Mouse (Mus musculus) heart, postnatal 0 days (tissue): ENCODE measurements at regions not wholly inside any gene's neighbourhood (a gene's known extent, or its start where the extent isn't known, plus 50 kb on each side); places are given as distances from the start of the nearest gene placed in this dataset.
A peak's percentile ranks its signal among the peaks of the same experiment; 100 is the strongest.

ENCODE experiments used
- ATAC-seq: fragments of 200-750 bp; cut with Nextera tagmentation; 2 replicates; pipeline ENCODE4 v1.8.0; 2017; ENCODE audit warnings: low read depth, moderate number of reproducible peaks, moderate library complexity; ENCODE audit not compliant: insufficient read depth
- DNase-seq: peaks from one replicate; pipeline ENCODE4 v3.0.0-alpha.2; 2016; ENCODE audit warnings: low spot score
- H3K27ac ChIP-seq: fragments of 300-500 bp; sonication (generic); 2 replicates; pipeline ENCODE4 v1.5.1; 2014; ENCODE audit warnings: low read depth, mild to moderate bottlenecking
- H3K27me3 ChIP-seq: fragments of 300-500 bp; sonication (generic); 2 replicates; pipeline ENCODE4 v1.6.1; 2014; ENCODE audit warnings: low read length, mixed read lengths; ENCODE audit not compliant: control insufficient read depth, insufficient read depth
- H3K36me3 ChIP-seq: fragments of 300-500 bp; sonication (generic); replicated peaks from 2 replicates; pipeline ENCODE4 v1.6.1; 2014; ENCODE audit warnings: low read length, mixed read lengths; ENCODE audit not compliant: control insufficient read depth, insufficient read depth
- H3K4me1 ChIP-seq: fragments of 300-500 bp; sonication (generic); 2 replicates; pipeline ENCODE4 v1.6.1; 2014; ENCODE audit warnings: antibody characterized with exemption; ENCODE audit not compliant: control insufficient read depth, insufficient read depth
- H3K4me2 ChIP-seq: fragments of 300-500 bp; sonication (generic); 2 replicates; pipeline ENCODE4 v1.6.1; 2014; ENCODE audit warnings: low read depth, mild to moderate bottlenecking, low read length, moderate library complexity
- H3K4me3 ChIP-seq: fragments of 300-500 bp; sonication (generic); 2 replicates; pipeline ENCODE4 v1.5.1; 2014; ENCODE audit warnings: low read depth, low read length
- H3K9ac ChIP-seq: fragments of 300-500 bp; sonication (generic); replicated peaks from 2 replicates; pipeline ENCODE4 v1.6.1; 2014; ENCODE audit warnings: low read depth, low read length, mixed read lengths
- H3K9me3 ChIP-seq: fragments of 300-500 bp; sonication (generic); replicated peaks from 2 replicates; pipeline ENCODE4 v1.6.1; 2016; ENCODE audit warnings: low read length; ENCODE audit not compliant: control insufficient read depth
- CTCF ChIP-seq: IDR thresholded peaks from 2 replicates; pipeline ENCODE4 v1.5.1; 2016; ENCODE audit warnings: antibody characterized with exemption, control low read depth, low read depth
- EP300 ChIP-seq: IDR thresholded peaks from 2 replicates; pipeline ENCODE4 v1.6.1; 2016; ENCODE audit warnings: antibody characterized with exemption, low read depth
- WGBS: fragments of 180-500 bp; shearing (Covaris S2); extraction: QIAGEN DNeasy Blood & Tissue Kit; methylation state at CpG from one replicate; pipeline ENCODE4 v1.1.7; 2014; 5-methylcytosine and 5-hydroxymethylcytosine counted together

DNA sequence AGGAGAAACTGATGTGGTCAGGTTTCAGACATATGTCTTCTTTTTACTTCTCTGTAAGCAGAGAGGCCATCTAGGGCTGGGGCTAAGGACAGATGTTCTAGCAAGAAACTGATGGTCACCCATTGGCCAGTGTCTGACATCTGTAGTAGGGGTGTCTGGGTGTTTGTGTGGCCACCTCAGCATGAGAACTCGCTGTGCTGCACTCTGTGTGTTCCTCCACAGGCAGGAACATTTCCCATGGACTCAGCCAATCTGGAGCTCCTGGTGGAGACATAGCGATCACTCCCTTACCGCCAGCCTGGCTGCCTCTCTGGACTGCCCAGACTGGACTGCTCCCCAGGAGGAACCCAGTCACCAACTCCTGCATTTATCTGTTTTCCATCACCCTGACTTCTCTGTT lies 119.1 kb upstream of the Gdf10 start:
- no peaks in the 10 kb centered on the region for H3K9me3 ChIP-seq
- no peak for ATAC-seq
- DNase-seq: no peak
- H3K4me1 ChIP-seq: peaks cover 13% of the 10 kb centered on the region
- WGBS: 78% methylated on average over 3 of the region's 3 CpGs
- H3K4me3 ChIP-seq: no peak overlapping the region
- TF ChIP-seq CTCF (no peak), EP300 (no peak)
- no peak overlapping the region for H3K4me2 ChIP-seq
- no peaks in the 10 kb centered on the region for H3K27me3 ChIP-seq
- H3K36me3 ChIP-seq: no peaks in the 10 kb centered on the region
- no peak overlapping the region for H3K9ac ChIP-seq
- H3K27ac ChIP-seq: no peak overlapping the region

DNA sequence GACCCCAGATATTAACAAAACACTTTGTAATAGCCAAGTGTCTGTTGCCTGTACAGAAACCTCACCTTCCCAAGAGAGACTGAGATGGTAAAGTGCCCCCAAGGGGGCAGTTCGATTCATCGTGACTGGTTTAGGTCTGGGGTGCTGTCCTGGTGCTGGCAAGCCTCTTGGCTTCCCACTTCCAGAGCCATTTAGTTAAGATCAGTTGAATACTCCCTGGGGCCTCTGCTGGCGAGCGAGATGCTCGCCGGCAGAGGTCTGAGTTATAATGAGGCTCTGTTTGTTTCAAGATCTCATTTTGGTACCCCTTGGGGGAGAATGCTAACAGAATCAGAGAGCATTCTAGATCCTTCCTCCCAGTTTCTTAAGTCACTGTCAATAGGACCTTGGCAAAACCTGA lies 118.7 kb upstream of the Gdf10 start:
- Histone ChIP-seq H3K27ac (no peak overlapping the region), H3K27me3 (no peaks in the 10 kb centered on the region), H3K36me3 (no peaks in the 10 kb centered on the region), H3K9ac (no peak overlapping the region), H3K4me1 (peaks cover 14% of the 10 kb centered on the region), H3K4me3 (no peak overlapping the region), H3K9me3 (no peaks in the 10 kb centered on the region), H3K4me2 (no peak overlapping the region)
- ATAC-seq (no peak), DNase-seq (no peak)
- 57% methylated on average over 6 of the region's 6 CpGs for WGBS
- TF ChIP-seq CTCF: no peak
- TF ChIP-seq EP300: no peak

DNA sequence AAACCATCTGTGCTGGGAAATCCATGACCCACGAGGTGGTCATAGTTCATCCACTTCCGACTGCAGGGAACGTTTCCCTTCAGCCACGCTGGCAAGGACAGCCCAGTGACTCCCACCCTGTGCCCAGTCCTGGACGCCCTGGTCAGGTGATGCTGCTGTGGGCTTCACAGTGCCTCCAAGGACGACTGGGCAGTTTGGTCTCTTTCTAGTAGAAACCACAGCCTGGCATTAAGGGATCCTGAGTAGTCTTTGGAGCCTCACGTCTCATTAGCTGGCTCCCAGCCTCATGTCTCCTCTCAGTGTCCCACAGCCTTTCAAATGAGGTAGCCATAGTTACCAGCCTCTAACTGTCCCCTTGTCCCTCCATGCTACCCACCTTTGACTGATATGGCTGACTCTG lies 116.2 kb upstream of the Gdf10 start:
- peaks cover 14% of the 10 kb centered on the region for H3K4me1 ChIP-seq
- no peak for TF ChIP-seq EP300
- TF ChIP-seq CTCF: no peak
- WGBS: 61% methylated on average over 7 of the region's 7 CpGs
- H3K4me3 ChIP-seq: no peak overlapping the region
- ATAC-seq (no peak), DNase-seq (no peak)
- no peaks in the 10 kb centered on the region for H3K36me3 ChIP-seq
- no peak overlapping the region for H3K27ac ChIP-seq
- H3K9ac ChIP-seq: no peak overlapping the region
- no peaks in the 10 kb centered on the region for H3K9me3 ChIP-seq
- no peak overlapping the region for H3K4me2 ChIP-seq
- H3K27me3 ChIP-seq: no peaks in the 10 kb centered on the region

DNA sequence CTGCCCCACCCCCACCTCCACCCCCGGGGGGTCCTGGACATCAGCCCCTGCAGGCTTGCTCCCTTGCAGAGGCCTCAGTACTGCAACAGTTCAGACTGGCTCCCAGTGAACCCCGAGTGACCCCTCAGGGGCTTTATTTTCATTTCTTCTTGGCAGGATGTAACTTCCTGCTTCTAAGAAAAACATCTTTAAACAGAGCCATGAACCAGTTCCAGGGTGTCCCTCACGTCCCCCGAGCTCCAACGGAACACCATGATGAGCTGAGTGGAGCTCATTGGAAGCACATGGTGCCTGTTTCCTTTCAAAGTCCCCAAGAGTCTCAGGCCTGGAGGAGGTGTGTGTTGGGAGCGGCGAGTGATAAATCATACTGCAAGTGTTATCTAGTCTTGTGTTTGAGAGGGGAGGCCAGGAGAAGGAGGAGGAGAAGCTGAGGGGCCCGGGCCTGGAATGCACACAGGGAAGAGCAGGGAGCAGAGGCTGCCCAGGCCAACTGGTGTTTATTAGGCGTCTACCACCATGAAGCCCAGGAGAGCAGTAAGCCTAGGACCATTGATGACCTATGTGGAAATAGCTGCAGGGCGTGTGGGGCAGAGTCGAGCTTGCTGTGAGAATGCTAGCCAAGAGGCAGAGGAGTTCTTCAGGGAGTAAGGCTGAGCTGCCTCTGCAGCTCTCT lies 114.7 kb upstream of the Gdf10 start:
- ATAC-seq: peak; percentile 47
- H3K36me3 ChIP-seq: no peaks in the 10 kb centered on the region
- peak; percentile 29 for DNase-seq
- no peak overlapping the region for H3K9ac ChIP-seq
- no peaks in the 10 kb centered on the region for H3K9me3 ChIP-seq
- no peak for TF ChIP-seq EP300
- TF ChIP-seq CTCF: no peak
- H3K4me2 ChIP-seq: no peak overlapping the region
- H3K27me3 ChIP-seq: no peaks in the 10 kb centered on the region
- H3K27ac ChIP-seq: no peak overlapping the region
- H3K4me3 ChIP-seq: no peak overlapping the region
- WGBS: 18% methylated on average over 11 of the region's 11 CpGs
- H3K4me1 ChIP-seq: peaks cover 14% of the 10 kb centered on the region

GRCm38 (mm10) chr14:33810584-33810983 lies 112.8 kb upstream of the Gdf10 start:
- Histone ChIP-seq H3K4me3 (no peak overlapping the region), H3K4me1 (peaks cover 14% of the 10 kb centered on the region), H3K36me3 (no peaks in the 10 kb centered on the region), H3K27ac (no peak overlapping the region), H3K9ac (no peak overlapping the region), H3K9me3 (no peaks in the 10 kb centered on the region), H3K4me2 (no peak overlapping the region), H3K27me3 (no peaks in the 10 kb centered on the region)
- WGBS: 82% methylated on average over 4 of the region's 4 CpGs
- ATAC-seq (no peak), DNase-seq (no peak)
- no peak for TF ChIP-seq CTCF
- no peak for TF ChIP-seq EP300

GRCm38 (mm10) chr14:33811241-33811640 lies 112.1 kb upstream of the Gdf10 start:
- H3K27me3 ChIP-seq: no peaks in the 10 kb centered on the region
- 59% methylated on average over 3 of the region's 3 CpGs for WGBS
- no peak overlapping the region for H3K9ac ChIP-seq
- H3K27ac ChIP-seq: no peak overlapping the region
- H3K4me3 ChIP-seq: no peak overlapping the region
- peaks cover 14% of the 10 kb centered on the region for H3K4me1 ChIP-seq
- ATAC-seq: no peak
- H3K4me2 ChIP-seq: no peak overlapping the region
- TF ChIP-seq CTCF (no peak), EP300 (no peak)
- H3K36me3 ChIP-seq: no peaks in the 10 kb centered on the region
- no peak for DNase-seq
- H3K9me3 ChIP-seq: no peaks in the 10 kb centered on the region
